Mouse (Mus musculus): ENCODE measurements around the gene Pnmal1. TPM values are rescaled to one million over a fixed set of nuclear protein-coding genes. Genes with fewer than 3 reads are reported as not detected.
A peak's percentile ranks its signal among the peaks of the same experiment; 100 is the strongest.

Gene Pnmal1
- total RNA-seq (2021) = 1 to 10 TPM; 2.6 to 7.2 TPM
- polyA plus RNA-seq (2012; rRNA removed) = 0.45 and 0.57 TPM in 2 replicates
- long read RNA-seq, full-length matches to known transcripts = 3 of 5 reads
- long read RNA-seq, partial matches to known transcripts = 1 of 5 reads
- long read RNA-seq, other reads (novel, unspliced or antisense) = 1 of 5 reads

DNA sequence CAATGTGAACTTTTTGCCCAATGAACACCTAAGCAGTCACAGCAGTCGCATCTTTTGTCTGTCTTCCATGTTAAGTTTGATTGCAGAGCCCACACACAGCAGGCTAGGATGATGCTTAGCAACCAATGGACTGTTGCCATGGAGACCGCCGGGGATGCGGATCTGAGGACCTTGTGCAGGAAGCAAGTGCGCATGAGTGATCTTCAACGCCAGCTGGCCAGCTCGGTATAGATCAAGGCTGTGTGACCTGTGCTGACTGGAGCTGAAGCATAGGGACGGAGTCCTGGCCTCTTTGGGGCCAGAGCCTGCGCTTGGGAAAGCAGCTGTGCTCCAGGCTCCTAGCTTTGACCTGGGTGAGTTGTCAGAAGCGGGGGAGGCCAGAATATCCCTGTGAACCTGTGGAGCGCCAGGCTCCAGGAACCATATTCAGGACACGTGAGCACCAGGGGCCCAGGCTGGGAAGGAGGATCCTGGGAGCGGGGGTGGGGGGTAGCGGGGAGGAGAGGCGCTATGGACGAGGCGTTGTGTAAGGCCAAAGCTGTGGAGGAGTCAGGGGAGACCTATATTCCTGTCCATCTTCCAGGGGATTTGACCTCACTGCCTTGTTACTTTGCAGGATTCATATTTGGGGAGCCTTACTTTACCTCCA lies at the start of gene Pnmal1:
TSS of gene Pnmal1 (plus strand) at position 141 of the 649 bp plus-strand sequence.
- DNase-seq = peak; percentile 83

DNA sequence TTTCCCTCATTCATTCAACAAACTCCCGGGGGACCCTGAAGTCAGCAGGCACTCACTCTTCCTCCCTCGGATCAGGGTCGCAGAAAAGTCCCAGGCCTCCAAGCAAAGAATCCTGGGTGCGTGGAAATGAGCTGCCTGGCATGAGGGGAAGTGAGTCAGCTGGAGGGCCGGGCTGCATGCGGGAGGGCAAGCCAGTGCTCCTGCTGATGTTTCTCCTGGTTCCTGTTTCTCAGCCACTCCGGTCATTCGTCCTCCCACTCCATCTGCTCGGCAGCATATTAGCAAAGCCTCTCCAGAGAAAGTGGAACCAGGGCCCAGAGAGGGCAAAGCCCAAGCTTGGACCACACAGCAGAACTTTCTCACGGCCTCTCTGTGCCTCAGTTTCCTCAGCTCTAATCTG lies 49.6 kb upstream of the Pnmal1 start:
- DNase-seq = no peak

GRCm38 (mm10) chr7:16911904-16912303 lies 47.6 kb upstream of the Pnmal1 start:
- no peak for DNase-seq

DNA sequence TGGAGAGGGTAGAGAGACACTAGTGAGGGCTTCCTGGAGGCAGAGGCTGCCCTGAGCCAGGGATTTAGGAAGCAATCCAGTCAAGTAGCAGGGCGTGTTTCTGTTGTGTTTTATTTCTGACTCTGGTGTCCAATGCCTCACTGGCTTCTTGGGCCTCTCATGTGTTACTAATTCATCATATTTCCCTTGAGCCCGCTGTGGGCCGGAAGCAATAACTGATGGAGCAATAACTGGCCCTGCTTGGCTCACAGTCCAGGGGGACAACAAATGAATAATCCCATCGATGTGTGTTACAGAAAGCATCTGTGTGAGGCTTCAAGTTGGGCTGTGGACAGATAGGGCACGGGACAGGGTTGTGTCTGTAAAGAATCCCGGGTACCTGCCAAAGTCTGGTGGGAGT lies 47.1 kb upstream of the Pnmal1 start:
- no peak for DNase-seq

GRCm38 (mm10) chr7:16913806-16914452 lies 45.5 kb upstream of the Pnmal1 start:
- peak; percentile 75 for DNase-seq

DNA sequence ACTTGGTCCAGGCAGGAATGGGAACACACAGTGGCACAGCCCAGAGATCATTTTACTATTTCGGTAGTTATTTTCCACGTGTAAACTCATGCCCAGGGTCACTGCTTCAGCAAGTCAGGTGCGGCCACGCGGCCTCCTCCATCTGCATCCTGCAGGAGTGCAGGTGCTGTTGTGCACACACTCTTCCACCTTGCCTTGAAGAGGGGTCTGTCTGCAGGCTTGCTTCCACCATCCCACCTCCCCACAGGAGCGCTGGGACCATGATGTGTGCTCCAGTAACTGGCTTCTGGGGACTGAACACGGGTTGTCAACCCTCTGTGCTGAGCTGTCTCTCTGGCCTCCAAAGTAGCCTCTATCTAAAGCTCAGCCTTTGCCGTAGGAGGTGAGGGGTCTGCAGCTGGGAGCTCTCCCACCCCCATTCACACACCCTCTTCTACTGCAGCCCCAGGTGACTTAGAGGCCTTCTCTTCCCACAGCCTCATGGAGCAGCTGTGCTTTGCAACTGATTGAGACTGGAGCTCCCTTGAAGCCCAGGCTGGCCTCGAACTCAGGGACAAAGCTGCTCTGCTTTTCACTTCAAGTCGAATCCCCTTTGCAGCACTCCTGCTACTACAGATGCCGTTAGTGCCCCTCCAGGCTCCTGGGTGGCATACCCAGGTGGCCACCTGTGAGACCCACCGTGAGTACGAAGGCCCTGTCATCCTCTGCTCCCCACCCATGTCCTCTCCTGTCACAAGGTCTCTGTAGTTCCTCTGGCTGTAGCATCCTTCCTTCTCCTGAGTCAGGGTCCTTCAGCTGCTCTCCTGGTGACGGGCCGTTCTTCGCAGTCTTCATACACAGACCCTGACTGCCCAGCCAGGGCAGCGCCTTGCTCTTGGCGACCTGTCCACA lies 44.8 kb upstream of the Pnmal1 start:
- no peak for DNase-seq

DNA sequence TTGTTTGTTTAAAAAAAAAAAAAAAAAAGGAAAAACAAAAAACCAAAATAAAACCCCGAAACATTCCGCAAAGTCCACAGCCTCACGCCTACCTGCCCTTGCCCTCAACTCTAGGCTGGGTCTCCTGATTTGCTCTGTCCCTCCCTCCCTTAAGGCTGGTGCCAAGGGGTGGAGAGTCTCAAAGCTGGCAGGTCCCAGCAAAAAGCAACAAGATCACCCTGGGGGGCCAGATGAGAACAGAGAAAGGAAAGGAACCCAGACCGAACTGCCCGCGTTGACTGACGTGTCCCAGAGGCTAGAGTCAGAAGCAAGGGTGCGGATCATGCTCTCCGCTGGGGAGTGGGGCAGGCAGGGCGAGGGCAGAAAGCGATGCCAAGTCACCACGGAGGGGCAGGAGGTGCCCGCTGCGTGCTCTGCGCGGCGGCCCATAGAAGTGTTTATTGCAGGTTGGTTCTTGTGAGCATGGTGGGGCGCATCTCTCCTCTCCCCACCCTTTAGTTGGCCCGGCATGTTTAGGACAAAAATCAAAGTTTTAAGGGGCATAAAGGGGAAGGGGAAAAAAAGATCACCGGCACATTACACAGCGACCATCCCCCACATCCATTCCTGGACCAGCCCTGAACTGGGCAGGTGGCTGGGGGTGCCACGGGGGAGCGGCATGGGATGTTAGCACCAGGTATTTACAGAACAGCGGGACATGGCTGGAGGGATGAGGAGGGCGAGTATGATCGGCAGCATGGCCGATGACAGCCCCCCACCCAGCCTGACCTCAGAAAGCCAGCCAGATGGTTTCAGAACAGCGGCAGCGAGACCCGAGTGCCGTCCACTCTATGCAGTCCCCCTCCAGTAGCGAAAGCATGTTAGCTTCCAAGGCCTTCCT lies 43.8 kb upstream of the Pnmal1 start:
- no peak for DNase-seq

DNA sequence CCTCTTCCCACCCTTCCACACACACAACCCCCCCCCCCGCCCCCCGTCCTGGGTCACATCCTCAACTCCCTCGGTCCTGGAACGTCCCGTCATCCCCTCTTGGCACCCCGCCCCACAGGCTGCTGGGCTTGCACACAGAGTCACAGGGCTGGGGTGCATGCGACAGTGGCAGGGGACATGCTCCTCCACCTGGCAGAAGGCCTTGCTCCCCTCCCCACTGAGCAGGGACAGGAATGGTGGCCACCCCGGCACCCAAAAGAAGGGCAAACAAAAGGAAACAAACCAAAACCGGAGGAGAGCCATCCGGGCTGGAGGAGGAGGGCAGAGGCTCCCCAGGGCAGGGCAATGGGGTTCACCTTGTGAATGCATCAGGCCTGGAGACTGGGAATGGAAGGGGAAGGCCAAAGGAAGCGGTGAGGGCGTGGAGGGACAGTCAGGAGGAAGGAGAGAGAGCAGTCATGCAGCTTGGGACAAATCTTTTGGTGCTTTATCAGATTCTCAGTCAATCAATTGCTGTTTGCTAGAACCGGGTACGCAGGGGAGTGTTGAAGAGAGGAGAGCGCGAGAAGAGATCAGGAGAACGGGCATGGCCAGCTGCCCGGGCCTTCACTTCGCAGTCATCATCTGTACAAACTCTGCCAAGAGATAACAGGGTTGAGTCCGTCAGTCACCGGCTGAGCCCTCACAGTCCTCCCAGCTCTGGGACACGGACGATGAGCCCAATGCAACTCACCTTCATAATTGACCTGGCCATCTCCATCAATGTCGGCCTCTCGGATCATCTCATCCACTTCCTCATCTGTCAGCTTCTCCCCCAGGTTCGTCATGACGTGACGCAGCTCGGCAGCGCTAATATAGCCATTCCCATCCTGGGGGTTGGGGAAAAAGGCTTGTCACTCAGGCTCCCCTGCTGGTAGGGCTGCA lies 42.9 kb upstream of the Pnmal1 start:
- DNase-seq = no peak

DNA sequence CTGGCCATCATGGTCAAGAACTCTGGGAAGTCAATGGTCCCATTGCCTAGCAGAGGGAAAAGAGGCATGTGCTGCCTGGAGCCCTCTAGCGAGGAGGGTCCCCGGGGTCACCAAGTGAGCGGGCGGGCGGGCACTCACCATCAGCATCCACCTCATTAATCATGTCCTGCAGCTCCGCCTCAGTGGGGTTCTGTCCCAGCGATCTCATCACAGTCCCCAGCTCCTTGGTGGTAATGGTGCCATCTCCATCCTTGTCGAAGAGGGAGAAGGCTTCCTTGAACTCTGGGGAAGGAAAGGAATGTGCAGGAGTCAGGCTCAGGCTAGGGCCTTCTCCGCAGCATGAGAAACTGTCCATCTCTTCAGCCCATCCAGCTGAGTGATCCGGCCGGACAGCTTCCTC lies 42.0 kb upstream of the Pnmal1 start:
- DNase-seq = no peak

DNA sequence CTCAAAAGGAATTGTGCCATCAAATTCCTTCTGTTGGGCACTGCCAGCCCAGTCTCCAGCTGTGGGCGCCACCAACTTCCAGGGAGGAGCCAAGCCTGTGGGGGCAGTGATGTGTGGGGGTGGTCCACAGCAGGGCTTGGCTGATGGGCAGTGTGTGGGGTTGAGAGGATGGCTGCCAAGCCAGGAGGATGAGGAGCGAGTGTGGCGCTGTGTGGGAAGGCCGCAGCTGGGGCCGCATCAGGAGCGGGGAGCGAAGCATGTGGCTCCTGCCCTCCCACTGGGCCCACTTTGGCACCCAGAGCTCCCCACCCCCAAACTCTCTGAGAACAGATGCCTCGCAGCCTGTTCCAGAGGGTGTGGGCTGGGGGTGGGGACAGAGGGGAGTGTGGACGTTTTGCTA lies 41.5 kb upstream of the Pnmal1 start:
- no peak for DNase-seq

GRCm38 (mm10) chr7:16918670-16919069 lies 40.8 kb upstream of the Pnmal1 start:
- DNase-seq = no peak

DNA sequence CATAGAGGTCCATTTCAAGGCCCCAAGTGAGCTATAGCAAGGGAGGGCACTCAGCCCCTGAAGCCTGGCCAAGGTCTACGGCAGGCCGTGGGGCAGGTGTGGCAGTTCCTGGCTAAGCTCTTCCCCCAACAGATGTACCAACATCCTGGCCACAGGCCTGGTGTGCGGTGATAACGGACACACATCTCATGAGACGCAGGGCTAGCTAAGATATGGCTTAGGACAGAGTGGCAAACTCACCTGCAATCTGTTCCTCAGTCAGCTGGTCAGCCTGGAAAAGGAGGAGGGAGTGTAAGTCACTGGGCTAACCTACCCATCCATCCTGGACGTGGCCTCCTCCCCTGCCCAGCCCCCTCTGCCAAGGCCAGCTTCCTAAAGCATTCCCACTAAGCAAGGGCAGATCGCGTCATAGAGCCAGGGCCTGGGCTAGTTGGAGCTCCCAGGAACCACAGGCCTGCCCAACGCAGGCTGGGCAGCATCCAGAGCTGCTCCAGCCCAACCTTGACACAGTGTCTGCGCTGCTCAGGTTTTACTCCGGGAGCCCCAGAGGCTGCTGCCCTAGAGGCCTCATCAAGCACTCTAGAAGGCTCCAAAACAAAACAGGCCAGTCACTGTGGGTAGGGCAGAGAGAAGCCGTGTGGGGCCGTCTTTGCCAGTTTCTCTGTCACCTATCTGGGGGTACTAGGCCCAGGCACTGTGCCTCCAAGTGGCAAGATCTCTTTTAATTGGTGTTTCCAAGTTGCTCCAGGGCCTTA lies 39.9 kb upstream of the Pnmal1 start:
- DNase-seq = peak; percentile 80

DNA sequence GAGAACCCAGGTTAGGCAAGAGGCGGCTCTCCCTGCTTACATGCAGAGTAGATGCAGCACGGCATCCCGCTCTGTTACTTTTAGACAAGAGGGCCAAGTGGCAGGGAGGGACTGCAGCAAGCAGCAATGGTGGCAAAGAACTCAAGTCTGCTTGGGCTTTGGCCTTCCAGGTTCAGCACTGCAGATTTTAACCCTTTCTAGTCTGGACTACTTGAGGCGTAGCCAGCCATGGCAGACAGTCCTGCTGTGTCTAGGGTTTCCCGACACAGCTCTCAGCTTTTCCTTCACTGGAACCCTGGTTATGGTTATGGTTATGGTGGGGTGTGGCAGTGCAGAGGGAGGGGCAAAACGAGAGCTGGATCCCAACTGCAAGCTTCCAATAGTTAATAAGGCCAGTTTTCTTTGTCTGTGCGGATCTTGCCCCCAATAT lies 39.3 kb upstream of the Pnmal1 start:
- no peak for DNase-seq

DNA sequence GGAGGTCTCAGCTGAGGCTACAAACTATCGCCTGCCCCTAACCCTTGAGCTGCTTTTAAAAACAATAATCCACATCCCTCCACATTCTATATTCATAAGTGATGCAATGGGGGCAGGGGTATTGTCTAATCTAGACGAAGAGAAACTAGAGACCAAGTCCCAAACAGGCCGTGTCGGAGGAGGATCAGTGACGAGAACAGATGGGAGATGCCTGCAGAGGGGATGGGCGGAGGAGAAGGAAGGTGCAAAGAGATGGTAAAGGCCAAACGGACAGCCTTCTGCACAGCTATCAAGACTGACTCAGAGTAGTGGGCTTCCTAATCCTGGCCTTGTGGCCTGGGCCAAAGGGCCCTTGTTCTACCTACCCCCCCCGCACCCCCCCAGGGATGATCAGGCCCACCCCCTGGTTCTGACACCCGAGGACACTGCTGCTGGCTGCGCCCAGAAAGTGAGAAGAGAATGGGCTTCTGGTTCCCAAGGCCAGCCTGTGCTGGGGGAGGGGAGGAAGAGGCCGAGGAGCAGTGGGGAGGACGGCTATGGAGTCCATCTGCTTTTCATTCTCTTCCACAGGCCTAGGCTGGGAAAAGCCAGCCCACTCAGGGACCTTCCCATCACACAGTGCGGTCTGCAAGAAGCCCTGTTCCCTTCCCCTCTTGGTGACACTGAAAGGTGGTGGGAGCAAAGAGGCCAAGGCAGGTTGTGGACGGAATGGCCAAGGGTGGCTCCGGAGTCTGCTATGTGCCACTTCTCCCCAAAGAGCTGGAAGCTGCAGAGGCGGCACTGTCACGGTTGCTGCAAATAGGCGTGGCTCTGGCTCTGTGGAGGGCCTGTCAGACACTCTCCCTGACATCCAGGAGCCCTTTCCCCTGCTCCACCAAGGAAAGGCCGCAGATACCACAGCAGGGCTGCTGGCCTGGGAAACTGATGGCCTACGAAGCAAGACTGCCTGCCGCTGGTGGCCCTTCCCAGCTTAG lies 38.4 kb upstream of the Pnmal1 start:
- DNase-seq = peak; percentile 62

DNA sequence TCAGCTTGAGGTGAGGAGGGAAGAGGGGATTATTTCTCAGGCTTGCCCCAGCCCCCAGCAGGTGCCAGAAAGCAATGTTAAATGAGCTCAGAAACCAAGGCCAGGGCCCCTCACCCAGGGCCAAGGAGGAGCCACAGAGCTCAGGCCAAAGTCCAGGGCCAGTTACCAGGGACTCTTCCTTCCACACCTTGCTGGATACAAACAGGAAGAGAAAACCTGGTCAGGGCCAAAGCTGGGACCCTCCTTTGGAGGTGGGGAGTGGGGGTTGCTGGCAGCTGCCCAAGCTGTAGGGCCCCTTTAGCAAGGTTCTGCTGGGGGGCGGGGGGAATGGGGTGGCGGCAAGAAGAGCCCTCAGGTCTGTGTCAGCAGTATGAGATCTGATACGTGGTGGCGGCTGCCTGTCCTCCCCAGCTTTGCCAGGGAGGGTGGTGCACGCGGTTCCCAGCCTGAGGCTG lies 37.6 kb upstream of the Pnmal1 start:
- peak; percentile 41 for DNase-seq

GRCm38 (mm10) chr7:16922360-16922973 lies 37.0 kb upstream of the Pnmal1 start:
- peak; percentile 59 for DNase-seq

- DNase-seq = peak; percentile 65
Observed at GRCm38 (mm10) chr7:16923283-16924036, 36.0 kb upstream of the Pnmal1 start.
